Mouse (Mus musculus) layer of hippocampus, postnatal 25 days (tissue): ENCODE measurements around the gene Nfatc2. TPM values are rescaled to one million over a fixed set of nuclear protein-coding genes. Genes with fewer than 3 reads are reported as not detected.

Experiments used
- DNase-seq, 2 experiments: peaks; one replicate each; pipeline ENCODE4 v3.0.0; 2022; ENCODE audit warnings: mixed read lengths in 2 of 2, low spot score in 1 of 2; ENCODE audit errors: extremely low spot score in 1 of 2
- total RNA-seq, 2 experiments: library from RNA; stranded (reverse); gene quantifications; 2 replicates each; pipeline ENCODE4 v1.2.3; 2021

Gene Nfatc2
- total RNA-seq, 2 experiments from 2014 or later, result 16.1 to 21.6 TPM

DNA sequence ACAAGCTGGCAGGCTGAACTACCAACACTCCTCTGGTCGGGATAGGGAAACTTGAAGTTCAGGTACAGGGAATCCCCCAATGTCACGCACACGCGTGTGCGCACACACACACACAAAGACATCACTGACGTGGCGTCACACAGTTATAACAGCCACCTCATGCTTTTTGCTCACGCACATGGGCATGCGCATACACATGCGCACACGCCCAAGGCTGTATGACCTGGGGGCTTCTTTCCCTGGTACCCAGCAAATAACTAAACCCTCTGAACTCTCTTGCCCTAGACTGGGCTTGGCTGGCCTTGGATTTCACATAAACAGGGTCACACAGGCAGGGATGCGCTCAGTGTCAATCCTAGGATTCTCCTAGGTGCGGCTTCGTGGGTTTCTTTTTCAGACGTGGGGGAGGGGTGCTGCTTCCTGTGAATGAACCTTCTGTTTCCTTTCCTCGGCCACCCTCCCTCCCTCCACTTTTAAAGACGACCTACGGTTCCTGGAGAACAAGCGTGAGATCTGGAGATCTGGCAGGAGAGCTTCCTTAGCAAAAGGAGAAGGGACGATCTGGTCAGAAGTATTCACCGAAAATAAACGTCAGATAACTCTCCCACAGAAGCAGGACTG, 21.1 kb downstream of the Nfatc2 start:
- no peak for DNase-seq

DNA sequence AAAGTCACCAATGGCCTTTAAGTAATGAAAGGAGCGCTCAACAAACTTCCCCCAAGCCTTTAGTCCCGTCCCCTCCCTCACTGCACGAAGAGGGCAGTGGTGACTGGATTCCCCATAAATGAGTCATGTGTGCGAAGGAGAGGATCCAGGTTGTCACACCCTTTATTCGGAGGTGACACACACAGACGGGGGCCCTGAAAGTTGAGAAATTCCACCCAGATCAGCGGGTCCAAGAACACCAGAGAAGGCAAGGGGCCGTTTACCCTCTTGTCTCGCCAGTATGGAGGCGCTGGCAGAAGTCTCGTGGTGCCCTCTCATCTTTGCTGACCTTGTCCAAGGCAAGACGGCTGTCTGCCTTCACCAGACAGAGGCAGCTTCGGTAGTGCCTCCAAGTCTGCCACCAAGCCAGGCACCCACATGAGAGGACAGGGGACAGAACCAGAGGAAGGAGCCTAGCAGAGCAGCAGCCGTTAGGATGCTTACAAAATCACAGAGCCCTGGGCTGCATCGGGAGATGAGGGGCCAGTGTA, 21.8 kb downstream of the Nfatc2 start:
- no peak for DNase-seq

DNA sequence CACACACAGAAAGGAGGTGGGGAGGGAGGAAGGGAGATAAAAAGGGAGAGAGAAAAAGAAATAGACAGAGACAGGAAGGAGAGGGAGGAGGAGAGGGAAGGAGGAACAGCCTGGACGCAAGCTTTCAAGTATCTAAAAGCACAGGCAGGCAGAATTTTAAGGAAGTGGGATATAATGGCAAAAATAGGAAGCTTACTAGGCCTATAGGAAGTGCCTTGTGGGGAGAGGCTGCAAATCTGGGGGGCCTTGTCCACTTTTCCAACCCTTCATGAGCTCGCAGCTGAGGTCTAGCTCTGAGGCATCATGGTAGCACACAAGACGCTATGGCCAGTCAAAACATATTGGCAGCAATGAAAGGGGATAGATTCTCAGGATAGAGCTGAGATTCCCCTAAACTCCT, 22.3 kb downstream of the Nfatc2 start:
- DNase-seq, result no peak

DNA sequence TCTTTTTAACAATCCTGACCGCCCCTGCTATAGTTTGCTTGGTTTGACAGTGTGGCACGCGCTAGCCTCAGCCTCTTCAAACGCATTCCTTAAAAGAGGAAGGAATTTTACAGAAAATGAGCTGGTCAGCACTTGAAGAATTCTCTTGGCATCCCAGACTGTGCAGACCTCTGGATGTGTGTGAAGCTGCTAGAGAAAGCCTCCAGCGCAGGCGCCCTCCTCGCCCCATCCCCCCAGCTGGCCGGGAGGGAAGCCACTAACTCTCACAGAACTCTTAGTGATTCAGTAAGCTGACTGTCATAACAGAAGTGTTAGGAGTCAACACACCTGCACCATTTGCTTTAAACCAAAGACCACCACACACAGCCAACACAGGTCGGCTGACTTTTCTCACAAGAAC, 23.3 kb downstream of the Nfatc2 start:
- no peak for DNase-seq

DNA sequence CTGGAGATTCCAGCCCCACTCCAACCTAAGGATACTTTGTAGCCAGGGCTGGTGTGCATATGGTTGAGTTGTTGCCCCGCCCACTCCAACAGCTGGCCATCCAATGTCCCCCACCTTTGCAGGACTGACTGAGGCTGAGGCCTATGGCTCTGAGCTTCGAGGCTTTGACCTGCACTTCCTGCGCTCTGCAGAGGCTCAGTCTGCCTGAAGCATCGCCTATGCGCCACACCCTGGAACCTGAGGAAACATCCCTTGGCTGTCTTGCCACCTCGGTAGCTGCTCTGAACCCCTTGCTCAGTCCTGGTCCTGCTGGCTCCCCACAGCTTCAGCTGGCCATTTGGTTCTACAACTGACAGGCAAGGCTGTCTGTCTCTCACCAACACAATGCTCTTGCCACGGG, 24.1 kb downstream of the Nfatc2 start:
- no peak for DNase-seq

DNA sequence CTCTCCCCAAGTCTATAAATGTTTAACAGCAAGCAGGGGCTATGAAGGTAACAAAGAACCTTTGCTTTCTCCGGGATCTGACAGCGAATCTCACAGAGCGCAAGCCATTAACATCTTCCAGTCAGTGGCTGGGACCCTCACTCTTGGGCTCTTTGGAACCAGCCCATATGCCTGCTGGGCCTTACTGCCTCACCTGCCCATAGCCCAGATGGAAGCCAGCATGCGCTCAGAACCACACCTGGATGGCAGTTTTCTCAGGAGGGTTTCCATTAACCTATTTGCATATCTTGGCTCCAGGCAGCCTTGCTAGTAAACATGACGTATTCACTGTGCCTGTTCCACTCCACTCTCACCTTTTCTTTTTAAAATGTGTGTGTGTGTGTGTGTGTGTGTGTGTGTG, 25.6 kb downstream of the Nfatc2 start:
- no peak for DNase-seq

DNA sequence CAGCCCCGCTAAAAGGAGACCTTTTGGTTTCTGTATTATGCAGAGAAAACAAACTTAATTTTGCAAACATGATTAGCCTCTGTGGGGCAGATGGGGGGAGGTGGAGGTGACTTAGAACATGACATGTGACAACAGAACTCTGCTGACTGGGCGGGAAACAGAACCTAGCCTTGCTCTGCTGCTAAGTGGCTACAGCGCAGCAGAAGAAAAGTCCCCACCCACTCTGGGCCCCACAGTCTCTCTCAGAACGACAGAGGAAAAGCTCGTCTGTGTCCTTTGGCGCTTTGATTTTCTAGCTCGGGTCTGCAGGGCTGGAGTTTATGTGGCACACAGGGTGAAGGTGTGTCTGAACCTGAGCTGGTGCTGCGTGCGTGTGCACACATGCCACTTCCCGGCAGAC, 26.5 kb downstream of the Nfatc2 start:
- no peak for DNase-seq

DNA sequence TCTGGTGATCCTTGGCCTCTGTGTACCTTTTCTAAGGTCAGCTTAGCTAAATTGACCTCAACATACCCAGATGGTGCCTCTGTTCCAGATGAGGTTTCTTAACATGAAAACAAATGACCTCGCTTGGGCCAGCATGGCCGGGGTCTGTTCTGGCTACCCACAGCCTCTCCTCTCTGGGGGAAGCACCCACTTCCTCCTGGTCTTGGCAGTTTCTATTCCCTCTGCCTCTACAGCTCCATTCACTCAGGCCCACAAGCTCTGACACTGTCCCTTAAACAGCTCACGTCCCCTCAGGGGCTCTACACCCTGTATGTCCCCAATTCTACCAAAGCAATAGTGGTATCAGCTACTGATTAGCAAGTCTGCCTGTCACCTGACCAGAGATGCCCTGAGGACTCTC, 27.6 kb downstream of the Nfatc2 start:
- DNase-seq, result no peak

DNA sequence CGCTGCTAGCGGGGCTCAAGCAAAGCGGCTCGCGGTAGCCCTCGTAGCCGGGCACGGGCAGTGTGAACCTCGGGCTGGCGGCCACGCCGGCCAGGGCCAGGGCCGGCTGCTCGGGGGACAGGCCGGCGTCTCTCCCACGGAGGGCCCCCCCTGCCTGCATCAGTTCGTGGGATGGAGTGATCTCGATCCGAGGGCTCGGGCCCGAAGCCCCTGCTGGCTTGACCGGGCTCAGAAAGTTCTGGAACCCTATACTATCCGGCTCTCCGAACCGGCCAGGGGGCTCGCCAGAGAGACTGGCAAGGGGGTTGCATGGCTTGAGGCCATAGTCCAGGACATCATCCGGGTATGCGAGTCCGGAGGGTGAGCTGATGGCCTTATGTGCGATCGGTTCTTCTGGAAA, 30.2 kb downstream of the Nfatc2 start:
- DNase-seq, result no peak

DNA sequence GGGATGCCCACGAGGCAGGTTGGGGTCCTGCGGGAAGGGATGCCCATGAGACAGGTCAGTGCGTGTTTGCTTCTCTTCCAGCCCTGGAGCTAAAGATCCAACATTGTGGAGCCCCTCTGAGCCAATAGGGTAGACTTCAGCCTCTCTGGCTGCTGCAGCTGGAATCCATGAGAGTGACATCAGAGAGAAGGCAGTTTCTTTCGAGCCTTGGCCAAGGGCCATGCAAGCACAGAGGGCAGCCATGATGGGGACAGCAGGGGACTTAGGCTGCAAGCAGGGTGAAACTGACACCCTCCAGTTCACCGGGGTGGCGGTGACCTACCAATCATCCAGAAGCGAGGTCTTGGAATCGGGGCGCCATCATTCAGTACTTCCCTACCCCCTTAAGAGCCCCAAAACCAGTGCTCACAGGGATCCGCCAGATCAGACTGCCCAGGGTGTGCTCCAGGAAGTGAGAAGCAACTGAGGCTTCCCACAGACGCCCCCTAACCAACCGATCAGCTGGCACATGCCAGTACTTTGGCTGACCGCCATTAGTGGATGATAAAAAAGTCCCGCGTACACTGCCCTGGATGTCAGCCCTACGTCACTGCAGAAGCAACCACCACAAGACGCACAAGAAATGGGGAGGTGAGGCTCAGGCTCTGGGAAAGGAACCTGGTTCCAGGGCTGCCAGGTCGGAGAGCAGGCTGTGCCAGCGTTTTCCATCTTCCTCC, 35.8 kb downstream of the Nfatc2 start:
- no peak for DNase-seq

DNA sequence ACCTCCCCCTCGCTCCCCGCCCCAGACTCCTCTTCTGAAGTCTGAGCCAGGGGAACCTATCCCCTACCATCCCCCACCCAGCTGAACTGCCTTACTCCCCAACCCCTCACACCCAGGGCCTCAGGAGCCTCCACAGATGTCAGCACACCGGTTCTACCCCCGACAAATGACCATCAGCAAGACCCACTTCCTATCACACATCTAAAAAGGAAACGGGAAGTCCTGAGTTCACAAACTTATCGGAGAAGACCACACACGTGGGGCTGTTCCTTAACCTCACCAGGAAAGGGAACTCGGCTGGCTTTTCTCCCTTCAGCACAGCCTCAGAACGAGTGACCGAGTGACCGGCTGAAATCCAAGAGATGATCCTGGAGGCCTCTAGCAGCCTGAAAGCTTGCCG, 38.3 kb downstream of the Nfatc2 start:
- no peak for DNase-seq

DNA sequence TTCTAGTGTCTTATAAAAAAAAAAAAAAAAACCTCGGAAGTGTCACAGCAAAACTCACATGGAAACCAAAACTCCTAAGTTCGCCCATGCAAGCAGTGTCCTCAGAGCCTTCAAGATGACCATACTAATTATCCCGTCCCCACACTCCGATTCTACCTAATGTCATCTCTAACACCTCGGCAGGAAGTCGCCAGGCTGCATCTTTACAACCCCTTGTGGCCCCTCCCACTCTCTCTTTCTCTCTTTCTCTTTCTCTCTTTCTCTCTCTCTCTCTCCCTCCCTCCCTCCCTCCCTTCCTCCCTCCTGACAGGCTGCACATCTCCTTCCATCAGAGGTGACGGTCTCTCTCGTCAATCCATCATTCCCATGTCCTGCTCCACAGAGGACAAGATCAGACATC, 44.4 kb downstream of the Nfatc2 start:
- DNase-seq, result no peak

DNA sequence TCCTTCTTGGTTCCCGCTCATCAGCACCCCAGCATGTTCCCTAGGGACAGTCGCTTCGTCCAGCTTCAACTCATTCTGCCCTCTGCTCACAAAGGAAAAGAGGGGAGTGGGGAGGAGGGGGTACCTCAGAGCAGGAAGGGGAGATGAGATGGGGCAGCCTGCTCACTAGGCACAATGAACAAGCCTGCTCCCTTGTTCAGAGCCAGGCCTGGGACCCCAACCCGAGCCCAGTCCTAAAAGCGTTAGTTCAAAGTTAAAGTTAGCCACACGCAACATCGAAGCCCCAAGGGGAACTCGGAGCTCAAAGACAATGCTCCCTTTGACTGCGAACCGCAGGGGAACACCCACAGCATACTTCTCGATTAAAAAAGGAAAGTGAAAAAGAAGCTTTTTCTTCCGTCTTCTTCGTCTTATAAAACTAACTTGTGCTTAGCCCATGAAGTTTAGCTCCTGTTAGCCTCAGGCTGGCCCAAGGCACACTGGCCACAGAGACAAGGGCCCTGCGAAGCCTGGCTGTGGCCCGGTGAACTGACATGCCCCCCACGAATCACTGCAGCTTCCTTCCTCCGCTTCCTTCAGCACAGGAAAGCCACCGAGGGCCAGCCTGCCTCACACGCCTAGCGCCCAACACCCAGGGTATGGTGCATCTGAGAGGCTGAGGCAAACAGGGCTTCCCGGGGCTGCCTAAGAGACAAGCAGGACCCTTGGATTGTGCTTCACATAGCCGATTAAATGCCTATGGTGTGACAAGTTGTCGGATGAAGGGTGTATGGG, 45.4 kb downstream of the Nfatc2 start:
- no peak for DNase-seq

DNA sequence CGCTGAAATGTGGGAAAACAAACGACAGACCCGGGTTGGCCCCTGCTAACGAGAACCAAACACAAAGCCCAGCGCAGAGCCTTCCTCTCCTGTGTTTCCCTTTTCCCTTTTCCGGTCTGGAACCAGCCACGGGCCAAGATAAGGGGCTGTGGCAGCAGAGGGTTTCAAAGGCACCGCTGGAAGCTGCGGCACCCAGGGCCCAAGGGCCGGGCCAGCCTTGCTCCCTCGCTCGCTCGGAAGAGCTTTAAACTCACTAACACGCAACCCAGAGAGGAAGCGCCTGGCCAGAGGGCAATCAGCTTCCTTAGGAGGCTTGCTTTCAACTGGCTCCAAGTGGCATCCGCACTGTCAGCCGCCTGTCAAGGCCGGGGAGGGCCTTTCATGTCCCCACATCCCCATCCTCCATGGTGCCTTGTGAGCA, 47.9 kb downstream of the Nfatc2 start:
- no peak for DNase-seq

DNA sequence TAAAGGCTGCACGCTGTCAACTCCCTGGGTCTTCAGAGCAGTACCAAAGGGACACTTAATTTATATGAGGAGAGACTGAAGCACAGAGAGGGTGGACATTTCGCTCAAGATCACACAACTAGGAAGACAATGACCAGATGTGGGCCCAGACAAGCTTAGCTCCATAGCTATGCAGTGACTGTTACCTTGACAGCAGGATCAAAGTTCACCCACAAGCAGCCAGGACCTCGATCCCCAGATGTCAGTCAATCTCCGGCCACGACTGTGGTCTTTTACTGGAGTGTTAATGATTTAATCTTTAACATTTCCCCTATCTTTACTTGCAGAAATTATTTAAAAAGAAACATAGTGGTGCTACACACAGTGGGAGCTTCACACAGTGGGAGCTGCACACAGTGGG, 49.1 kb downstream of the Nfatc2 start:
- DNase-seq, result no peak

DNA sequence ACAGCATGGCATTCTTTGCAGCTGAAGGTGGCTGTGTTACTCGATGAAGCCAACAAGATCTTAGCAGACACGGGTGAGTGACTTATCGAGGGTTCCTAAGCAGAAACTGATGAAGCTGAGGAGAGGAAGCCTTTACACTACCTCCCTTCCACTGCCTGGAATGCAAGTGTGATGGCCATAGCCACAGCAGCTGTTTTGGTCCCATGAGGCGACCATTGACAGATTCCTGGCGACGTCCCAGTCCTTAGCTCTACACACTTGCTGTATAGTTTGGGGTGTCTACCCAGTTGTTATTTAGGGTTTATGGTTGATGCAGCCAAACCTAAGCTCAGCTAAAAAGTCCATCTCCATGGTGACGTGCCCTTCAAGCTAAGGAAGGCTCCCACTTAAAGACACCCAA, 50.2 kb downstream of the Nfatc2 start:
- DNase-seq, result no peak

DNA sequence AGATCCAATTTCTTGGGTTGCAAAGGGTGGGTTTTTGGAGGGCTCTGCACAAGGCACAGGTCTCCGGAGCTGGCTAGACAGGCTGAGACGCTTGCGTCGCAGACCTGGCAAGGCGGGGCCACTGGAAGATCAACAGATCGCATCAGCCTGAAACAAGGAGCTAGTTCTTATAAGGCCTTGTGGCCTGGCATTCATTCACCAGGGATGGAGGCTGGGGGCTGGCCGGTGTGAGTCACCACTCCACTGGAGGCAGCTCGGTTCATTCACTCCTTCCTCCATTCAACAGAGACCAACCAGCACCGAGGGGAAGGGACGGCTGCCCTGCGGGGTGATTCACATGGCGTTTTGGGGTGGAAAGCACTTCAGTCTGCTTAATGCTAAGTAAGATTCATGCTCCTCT, 52.1 kb downstream of the Nfatc2 start:
- no peak for DNase-seq

DNA sequence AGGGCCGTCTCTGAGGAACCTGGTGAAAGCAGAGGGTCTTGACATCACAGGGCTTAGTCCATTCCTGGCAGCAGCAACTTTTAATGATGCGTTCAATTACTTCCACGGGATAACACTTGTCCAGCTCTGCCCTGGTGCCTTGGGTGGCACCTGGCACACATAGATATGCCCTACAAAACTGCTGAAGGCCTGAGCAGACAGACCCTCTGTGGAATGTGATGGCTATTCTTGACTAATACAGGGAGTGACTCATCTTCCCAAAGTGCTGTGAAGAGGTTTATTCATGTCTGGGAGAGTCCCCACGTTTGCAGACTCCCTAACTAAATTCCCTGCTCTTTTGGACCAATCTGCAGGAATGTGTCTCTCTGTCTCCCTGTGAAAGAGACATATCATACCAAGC, 53.4 kb downstream of the Nfatc2 start:
- DNase-seq, result no peak

DNA sequence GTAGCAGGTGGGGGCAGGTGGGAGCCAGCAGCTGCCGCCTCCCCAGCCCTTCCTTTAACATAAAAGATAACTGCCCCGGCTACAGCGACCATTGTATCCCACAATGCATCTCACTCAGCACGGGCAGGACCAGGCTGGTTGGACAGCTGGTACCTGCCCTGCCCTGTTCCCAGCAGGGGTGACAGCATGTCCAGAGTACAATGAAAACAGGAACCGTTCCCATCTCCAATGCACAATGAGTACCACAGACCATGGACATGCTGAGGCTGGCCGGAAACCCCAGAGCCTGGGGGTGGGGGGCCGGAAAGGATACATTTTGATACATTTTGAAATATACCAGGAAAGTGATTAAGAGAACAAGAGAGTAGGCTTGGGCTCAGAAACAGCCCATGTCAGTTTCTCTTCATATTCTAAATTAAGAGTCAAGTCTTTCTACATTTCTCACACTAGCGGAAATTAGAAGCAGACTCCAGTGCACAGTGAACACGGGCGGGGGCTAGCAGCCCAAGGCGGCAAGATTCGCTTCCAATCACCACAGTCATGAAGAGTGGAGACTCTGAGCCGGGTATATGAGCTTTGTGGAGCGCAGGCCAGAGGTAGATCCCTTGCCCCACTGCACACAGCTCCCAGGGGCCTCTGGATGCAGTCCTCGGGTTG, 55.4 kb downstream of the Nfatc2 start:
- no peak for DNase-seq

DNA sequence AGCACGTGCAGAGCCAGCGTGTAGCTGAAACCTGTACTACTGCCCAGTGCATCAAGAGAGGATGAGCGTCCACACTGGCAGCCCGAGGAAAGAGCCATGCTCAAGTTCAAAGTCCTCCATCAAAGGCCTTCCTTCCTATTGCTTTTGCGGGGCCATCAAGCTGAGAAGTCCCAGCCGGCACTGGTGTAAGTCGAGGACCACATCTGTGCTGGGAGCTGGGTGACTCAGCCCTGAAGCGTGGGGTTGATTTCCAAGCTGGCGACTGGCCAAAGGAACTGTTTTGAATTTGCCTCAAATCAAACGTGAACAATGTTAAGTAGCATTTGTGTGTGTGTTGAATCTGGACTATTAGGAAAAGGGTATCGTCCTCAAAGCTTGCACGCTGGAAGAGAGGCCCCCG, 57.4 kb downstream of the Nfatc2 start:
- DNase-seq, result peak in 1 of 2 experiments; percentile 66

DNA sequence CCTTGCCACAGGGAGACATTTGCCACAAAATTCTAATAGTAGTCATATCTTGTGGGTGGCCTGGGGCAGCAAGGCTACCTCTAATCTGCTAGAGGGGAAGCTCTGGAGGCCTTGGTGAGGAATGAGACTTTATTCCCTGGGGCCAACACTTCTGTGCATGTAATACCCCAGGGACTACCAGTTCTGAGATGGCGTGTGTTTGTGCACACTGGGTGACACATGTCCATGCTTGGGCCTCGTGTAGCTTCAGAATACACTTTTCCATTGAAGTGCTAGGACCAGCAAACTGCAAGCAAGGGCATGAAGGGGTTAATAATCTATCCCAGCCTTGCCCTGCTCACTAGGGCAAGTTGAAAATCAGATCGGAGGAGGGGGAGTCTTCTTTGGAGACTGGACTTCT, 58.4 kb downstream of the Nfatc2 start:
- DNase-seq, result no peak
